Mouse (Mus musculus) urinary bladder, adult 2 months (tissue): Measurements from ENCODE around the gene Tex10. TPM values are rescaled to one million over a fixed set of nuclear protein-coding genes. Genes with fewer than 3 reads are reported as not detected.
"Not testable (repeated sequence)": the region's sequence is repeated elsewhere in the genome, so short reads cannot be mapped to it uniquely, and the experiment has no call there.

ENCODE experiments used
- DNase-seq: peaks from one replicate; pipeline ENCODE4 v3.0.0; 2022; ENCODE audit warnings: low spot score
- polyA plus RNA-seq: library from polyadenylated mRNA; depleted of rRNA; stranded (reverse); fragments of >200 nt; gene quantifications from 2 replicates; pipeline ENCODE4 v1.2.3, GENCODE M21; 2012; rRNA removed

The Tex10 gene
- polyA plus RNA-seq, 1 experiment, result 36.6 TPM

DNA sequence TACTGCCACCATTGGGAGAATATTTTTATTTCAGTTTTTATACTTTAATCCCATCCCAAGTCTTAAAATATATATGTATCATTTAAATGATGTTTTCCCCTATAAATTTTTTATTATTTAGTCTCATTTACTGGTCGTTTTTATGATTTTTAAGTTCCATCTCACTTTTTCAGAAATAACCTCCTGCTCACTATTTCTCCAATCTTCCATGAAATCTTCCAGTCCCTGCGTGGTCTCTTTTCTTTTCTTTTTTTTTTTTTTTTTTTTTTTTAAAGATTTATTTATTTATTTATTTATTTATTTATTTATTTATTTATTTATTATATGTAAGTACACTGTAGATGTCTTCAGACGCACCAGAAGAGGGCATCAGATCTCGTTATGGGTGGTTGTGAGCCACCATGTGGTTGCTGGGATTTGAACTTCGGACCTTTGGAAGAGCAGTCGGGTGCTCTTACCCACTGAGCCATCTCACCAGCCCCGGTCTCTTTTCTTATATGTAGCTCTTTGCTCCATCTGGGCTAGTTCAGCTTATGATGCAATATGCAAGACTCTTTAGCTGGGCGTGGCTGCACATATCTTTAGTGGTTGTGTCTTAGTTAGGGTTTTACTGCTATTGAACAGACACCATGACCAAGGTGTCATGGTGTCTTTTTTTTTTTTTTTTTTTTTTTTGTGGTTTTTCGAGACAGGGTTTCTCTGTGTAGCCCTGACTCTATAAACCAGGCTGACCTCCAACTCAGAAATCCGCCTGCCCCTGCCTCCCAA, 67.4 kb downstream of the Tex10 start:
- DNase-seq, result not testable (repeated sequence)

GRCm38 (mm10) chr4:48403066-48403640, 70.1 kb downstream of the Tex10 start:
- DNase-seq, result no peak

- no peak for DNase-seq
Measured at GRCm38 (mm10) chr4:48396949-48397348, 76.3 kb downstream of the Tex10 start.

DNA sequence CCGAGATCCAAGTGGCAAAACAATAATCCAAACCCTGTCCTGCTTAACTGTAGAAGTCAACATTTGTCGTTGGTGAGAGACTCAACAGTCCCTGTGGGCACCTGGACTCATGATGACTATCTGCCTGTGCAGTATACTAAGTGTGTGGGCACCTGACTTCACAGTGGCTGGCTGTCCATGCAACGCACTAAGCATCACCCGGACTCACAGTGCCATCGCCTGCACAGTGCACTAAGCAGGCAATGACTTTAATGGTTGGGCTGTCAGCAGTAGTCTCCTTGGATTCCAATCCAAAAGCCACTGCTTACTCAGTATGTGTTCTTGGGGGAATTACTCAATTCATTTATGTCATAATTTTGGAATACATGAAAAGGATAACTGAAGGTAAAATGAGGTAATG, 90.8 kb downstream of the Tex10 start:
- DNase-seq, result no peak

DNA sequence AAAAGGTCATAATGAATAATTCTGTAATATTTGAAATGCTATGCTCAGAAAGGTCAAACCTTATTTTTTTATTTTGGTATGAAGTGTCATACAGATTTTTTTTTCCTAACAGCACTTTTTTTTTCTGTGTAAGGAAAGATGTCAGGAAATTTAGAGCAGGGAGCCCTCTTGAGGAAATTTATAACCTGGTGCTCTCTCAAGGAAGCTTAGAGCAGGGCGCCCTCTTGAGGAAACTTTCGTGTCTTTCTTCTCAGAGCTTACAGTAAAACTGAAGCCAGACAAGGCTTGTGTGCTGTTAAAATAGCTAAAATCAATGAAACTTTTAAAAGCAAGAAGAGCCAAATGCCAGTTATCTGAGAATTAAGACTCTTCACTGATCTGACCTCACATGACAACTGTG, 92.3 kb downstream of the Tex10 start:
- no peak for DNase-seq

Other genes with a start within 250 kb of the Tex10 start
- 47.1 and 49.4 TPM in 2 replicates for gene Erp44, start 193.9 kb downstream of the Tex10 start, polyA plus RNA-seq
- 6.3 and 8.3 TPM in 2 replicates for gene Invs, start 193.7 kb downstream of the Tex10 start, polyA plus RNA-seq
- 22.6 and 25.4 TPM in 2 replicates for gene Msantd3, start 66.5 kb upstream of the Tex10 start, polyA plus RNA-seq
- 20.0 and 22.8 TPM in 2 replicates for gene Tmeff1, start 111.7 kb upstream of the Tex10 start, polyA plus RNA-seq
- gene Cavin4, start 190.1 kb upstream of the Tex10 start, polyA plus RNA-seq, result 0.29 and 0.32 TPM in 2 replicates